ENCODE assay signal across 25 mouse cellular contexts in the genomic region with DNA sequence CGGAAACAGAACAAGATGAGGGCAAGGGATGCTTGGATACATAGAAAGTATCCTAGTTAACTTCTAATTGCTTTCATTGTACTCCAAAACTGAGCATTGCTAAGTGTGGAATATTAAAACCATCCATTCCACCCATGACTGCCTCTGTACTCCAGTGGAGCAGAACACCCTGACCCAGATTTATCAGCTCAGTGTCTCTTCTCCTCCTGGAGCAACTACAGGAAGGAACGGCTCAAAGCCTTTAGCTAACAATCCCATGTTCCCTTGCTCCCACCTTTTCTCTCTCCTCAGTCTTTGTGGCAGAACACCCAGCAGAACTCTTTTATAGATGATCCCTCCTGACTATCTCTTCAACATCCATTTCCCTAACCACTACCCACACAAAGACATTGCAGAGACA.
DNase-seq lines count a peak whose midpoint lies in the region; ATAC-seq and TF ChIP-seq lines count a peak whose summit lies in the region.
"Had no signal": no experiment of that assay in that cellular context is flagged by ENCODE, and none has a peak within 500 bp of the region (broad histone marks: within the 10 kb centered on the region; RNA-seq: fewer than 3 reads in every experiment).

No protein-coding gene starts in this region.

- no peaks in the 10 kb centered on the region for H3K36me3 ChIP-seq in kidney, adult 2 months (ENCODE audit: control insufficient read depth, insufficient read depth, low read length)
- no peaks in the 10 kb centered on the region for H3K36me3 ChIP-seq in kidney, embryonic 14.5 days (ENCODE audit: control insufficient read depth, insufficient read depth, low read length)
- H3K36me3 ChIP-seq: embryonic facial prominence, embryonic 10.5 days; embryonic facial prominence, embryonic 12.5 days; forebrain, embryonic 15.5 days; G1E had no signal

- peak; percentile 41; the same call in 1 of the 2 replicates for ATAC-seq in frontal cortex, adult (ENCODE audit: low TSS enrichment)
- ATAC-seq in kidney, embryonic 14.5 days (ENCODE audit: low FRiP score, low TSS enrichment): no peak
- ATAC-seq: activated CD4-positive, CD25-positive, alpha-beta regulatory T cell, adult 4 months; CD4-positive, CD25-positive, alpha-beta regulatory T cell, adult 4 months; forebrain, embryonic 13.5 days; forebrain, embryonic 15.5 days; forebrain, postnatal 0 days; Patski had no signal

- H3K4me1 ChIP-seq in kidney, adult 2 months (ENCODE audit: control insufficient read depth, insufficient read depth, low read length): no peaks in the 10 kb centered on the region
- no peaks in the 10 kb centered on the region for H3K4me1 ChIP-seq in kidney, embryonic 14.5 days (ENCODE audit: control insufficient read depth, insufficient read depth, low read length)
- H3K4me1 ChIP-seq: embryonic facial prominence, embryonic 10.5 days; embryonic facial prominence, embryonic 12.5 days; forebrain, embryonic 13.5 days; forebrain, embryonic 15.5 days had no signal

- no peaks in the 10 kb centered on the region for H3K27me3 ChIP-seq in kidney, adult 2 months (replicated peaks; ENCODE audit: control insufficient read depth, insufficient read depth, low read length)
- H3K27me3 ChIP-seq in kidney, embryonic 14.5 days (ENCODE audit: control insufficient read depth, insufficient read depth, low read length): no peaks in the 10 kb centered on the region
- H3K27me3 ChIP-seq: CH12.LX; embryonic facial prominence, embryonic 12.5 days; forebrain, embryonic 13.5 days; forebrain, embryonic 15.5 days had no signal

- no peak overlapping the region for H3K9ac ChIP-seq in kidney, embryonic 14.5 days (ENCODE audit: low read depth, low read length)
- H3K9ac ChIP-seq: embryonic facial prominence, embryonic 12.5 days; forebrain, embryonic 13.5 days; forebrain, embryonic 15.5 days; forebrain, postnatal 0 days had no signal

- 43% methylated on average over 2 of the region's 2 CpGs for WGBS in kidney, adult 2 months
- 61% methylated on average over 2 of the region's 2 CpGs for WGBS in kidney, embryonic 14.5 days

- DNase-seq in frontal cortex, postnatal 36 days (ENCODE audit: low spot score in 2 of 2): no peak
- peak; percentile 52 for DNase-seq in kidney, adult 2 months
- DNase-seq in retina, postnatal 1 day: peak; percentile 11
- no peak for DNase-seq in retina, embryonic 14.5 days (ENCODE audit: low spot score)
- DNase-seq: adrenal gland, adult 8-10 months; adrenal gland, postnatal 14 days; adrenal gland, postnatal 36 days; B cell, adult 2 months; cerebellum, adult 11 months; cerebellum, adult 18-20 months; cerebellum, adult 8-10 months; cerebellum, adult 9-11 months; cerebellum, postnatal 14 days; forebrain, postnatal 0 days had no signal

- H3K27ac ChIP-seq in kidney, adult 2 months (ENCODE audit: insufficient read depth, low read depth, low read length): no peak overlapping the region
- H3K27ac ChIP-seq in kidney, embryonic 14.5 days (ENCODE audit: low read depth, low read length): no peak overlapping the region
- H3K27ac ChIP-seq: embryonic facial prominence, embryonic 10.5 days; embryonic facial prominence, embryonic 12.5 days; forebrain, embryonic 13.5 days; forebrain, embryonic 15.5 days had no signal

- H3K4me3 ChIP-seq in kidney, adult 2 months (ENCODE audit: insufficient read depth, low read depth, low read length): no peak overlapping the region
- no peak overlapping the region for H3K4me3 ChIP-seq in kidney, embryonic 14.5 days (ENCODE audit: low read length)
- H3K4me3 ChIP-seq: embryonic facial prominence, embryonic 10.5 days; embryonic facial prominence, embryonic 12.5 days; forebrain, embryonic 13.5 days; forebrain, embryonic 15.5 days had no signal

- no peak overlapping the region for H3K4me2 ChIP-seq in kidney, embryonic 14.5 days (replicated peaks; ENCODE audit: low read depth, low read length)
- H3K4me2 ChIP-seq: embryonic facial prominence, embryonic 12.5 days; forebrain, embryonic 13.5 days; forebrain, embryonic 15.5 days had no signal

- no peaks in the 10 kb centered on the region for H3K9me3 ChIP-seq in kidney, embryonic 14.5 days (ENCODE audit: control insufficient read depth, low read length)
- H3K9me3 ChIP-seq: embryonic facial prominence, embryonic 10.5 days; embryonic facial prominence, embryonic 12.5 days; forebrain, embryonic 13.5 days; forebrain, embryonic 15.5 days had no signal

- TF ChIP-seq CTCF in kidney, adult 2 months (conservative IDR thresholded peaks at IDR 0.05; ENCODE audit: insufficient read depth, insufficient read length, low read depth, low read length): no peak

- TF ChIP-seq POLR2A in kidney, adult 2 months (IDR thresholded peaks at IDR 0.05; ENCODE audit: low read depth, low read length): no peak

Comparison
In these comparisons a context has a peak if more than half of its experiments do, and no peak if none do; other contexts are left out.
1. DNase-seq: peak in kidney, adult 2 months (single experiment) and retina, postnatal 1 day (single experiment); none in frontal cortex, postnatal 36 days (0 of 2) and retina, embryonic 14.5 days (single experiment).